Mouse (Mus musculus) frontal cortex, postnatal 10 days (tissue): ENCODE results near the gene Tmprss9.
A peak's percentile ranks its signal among the peaks of the same experiment; 100 is the strongest.

Experiments used
- DNase-seq, 2 experiments: peaks; one replicate each; pipeline ENCODE4 v3.0.0; 2022; ENCODE audit warnings: low spot score in 2 of 2, mixed read lengths in 1 of 2

Tmprss9 gene

GRCm38 (mm10) chr10:80843087-80843930 is 28.3 kb upstream of the Tmprss9 start:
- DNase-seq: no peak

GRCm38 (mm10) chr10:80843931-80844547 is 27.6 kb upstream of the Tmprss9 start, which contains the start of gene Lingo3:
TSS of gene Lingo3 (minus strand) at chr10:80844039.
- no peak for DNase-seq

GRCm38 (mm10) chr10:80845055-80845693 is 26.5 kb upstream of the Tmprss9 start:
- DNase-seq: no peak

- no peak for DNase-seq
Measured at GRCm38 (mm10) chr10:80845732-80846131, 25.9 kb upstream of the Tmprss9 start.

- no peak for DNase-seq
Measured at GRCm38 (mm10) chr10:80848571-80848970, 23.1 kb upstream of the Tmprss9 start.

GRCm38 (mm10) chr10:80854913-80855748 is 16.5 kb upstream of the Tmprss9 start, which contains the start of the genes Lsm7 and Sppl2b:
TSS of gene Lsm7 (minus strand) at chr10:80855209.
TSS of gene Sppl2b (plus strand) at chr10:80855275.
- DNase-seq: peak; percentile 92 to 95

GRCm38 (mm10) chr10:80855749-80856073 is 15.9 kb upstream of the Tmprss9 start:
- no peak for DNase-seq

- DNase-seq: peak in 1 of 2 experiments; percentile 59
Measured at GRCm38 (mm10) chr10:80856267-80856666, 15.4 kb upstream of the Tmprss9 start.

- no peak for DNase-seq
Measured at GRCm38 (mm10) chr10:80856908-80857307, 14.7 kb upstream of the Tmprss9 start.

- no peak for DNase-seq
Measured at GRCm38 (mm10) chr10:80857386-80857785, 14.3 kb upstream of the Tmprss9 start.

- DNase-seq: no peak
Measured at GRCm38 (mm10) chr10:80857848-80858247, 13.8 kb upstream of the Tmprss9 start.

GRCm38 (mm10) chr10:80858350-80858935 is 13.2 kb upstream of the Tmprss9 start:
- DNase-seq: no peak

GRCm38 (mm10) chr10:80862305-80862704 is 9.3 kb upstream of the Tmprss9 start:
- no peak for DNase-seq

GRCm38 (mm10) chr10:80864446-80864845 is 7.2 kb upstream of the Tmprss9 start:
- DNase-seq: no peak

GRCm38 (mm10) chr10:80870993-80871392 is 655 bp upstream of the Tmprss9 start:
- DNase-seq: no peak

GRCm38 (mm10) chr10:80874035-80874434 is 2.4 kb downstream of the Tmprss9 start:
- no peak for DNase-seq

- DNase-seq: no peak
Measured at GRCm38 (mm10) chr10:80876028-80876427, 4.4 kb downstream of the Tmprss9 start.

- DNase-seq: no peak
Measured at GRCm38 (mm10) chr10:80876594-80876993, 4.9 kb downstream of the Tmprss9 start.

GRCm38 (mm10) chr10:80880131-80880641 is 8.5 kb downstream of the Tmprss9 start:
- DNase-seq: no peak

- no peak for DNase-seq
Measured at GRCm38 (mm10) chr10:80880901-80881300, 9.3 kb downstream of the Tmprss9 start.

GRCm38 (mm10) chr10:80881301-80881700 is 9.7 kb downstream of the Tmprss9 start:
- peak; percentile 68 to 70 for DNase-seq
